Mouse (Mus musculus) kidney, postnatal 0 days (tissue): ENCODE results near the gene Eif2d. TPM values are rescaled to one million over a fixed set of nuclear protein-coding genes. Genes with fewer than 3 reads are reported as not detected.

ENCODE experiments used
- ATAC-seq: fragments of 200-750 bp; cut with Nextera tagmentation; replicated peaks from 2 replicates; pipeline ENCODE4 v1.8.0; 2017; ENCODE audit warnings: low read depth, moderate number of reproducible peaks, moderate TSS enrichment, moderate library complexity; ENCODE audit not compliant: low FRiP score
- DNase-seq: peaks from one replicate; pipeline ENCODE4 v3.0.0-alpha.2; 2016; ENCODE audit warnings: low spot score
- H3K27ac ChIP-seq: fragments of 300-500 bp; sonication (generic); 2 replicates; pipeline ENCODE4 v1.5.1; 2014; ENCODE audit warnings: mild to moderate bottlenecking
- H3K27me3 ChIP-seq: fragments of 300-500 bp; sonication (generic); 2 replicates; pipeline ENCODE4 v1.6.1; 2014; ENCODE audit warnings: low read length, mixed read lengths; ENCODE audit not compliant: insufficient read depth
- H3K36me3 ChIP-seq: fragments of 300-500 bp; sonication (generic); 2 replicates; pipeline ENCODE4 v1.6.1; 2014; ENCODE audit warnings: low read length, mixed read lengths; ENCODE audit not compliant: insufficient read depth
- H3K4me1 ChIP-seq: fragments of 300-500 bp; sonication (generic); replicated peaks from 2 replicates; pipeline ENCODE4 v1.6.1; 2014; ENCODE audit warnings: antibody characterized with exemption, low read length, mixed read lengths; ENCODE audit not compliant: insufficient read depth
- H3K4me2 ChIP-seq: fragments of 300-500 bp; sonication (generic); 2 replicates; pipeline ENCODE4 v1.6.1; 2014; ENCODE audit warnings: mild to moderate bottlenecking, low read length, moderate library complexity, mixed read lengths
- H3K4me3 ChIP-seq: fragments of 300-500 bp; sonication (generic); replicated peaks from 2 replicates; pipeline ENCODE4 v1.5.1; 2014; ENCODE audit warnings: low read depth, low read length
- H3K9ac ChIP-seq: fragments of 300-500 bp; sonication (generic); 2 replicates; pipeline ENCODE4 v1.6.1; 2014; ENCODE audit warnings: low read depth, low read length
- H3K9me3 ChIP-seq: fragments of 300-500 bp; sonication (generic); replicated peaks from 2 replicates; pipeline ENCODE4 v1.6.1; 2016; ENCODE audit warnings: low read length, inconsistent platforms, mixed read lengths
- CTCF ChIP-seq: IDR thresholded peaks from 2 replicates; pipeline ENCODE4 v1.5.1; 2016; ENCODE audit warnings: antibody characterized with exemption, low read depth, mild to moderate bottlenecking, moderate library complexity
- WGBS: fragments of 180-500 bp; shearing (Covaris S2); extraction: QIAGEN DNeasy Blood & Tissue Kit; methylation state at CpG from one replicate; pipeline ENCODE4 v1.1.7; 2014; 5-methylcytosine and 5-hydroxymethylcytosine counted together
- polyA plus RNA-seq: library from polyadenylated mRNA; unstranded; fragments of >200 nt; fragmentation: Nextera tagmentation; extraction: Ambion mirVana; gene quantifications from 2 replicates; pipeline ENCODE4 v1.2.1, GENCODE M21; 2015

The Eif2d gene
- polyA plus RNA-seq, 1 experiment from 2014 or later: 49.1 TPM

DNA sequence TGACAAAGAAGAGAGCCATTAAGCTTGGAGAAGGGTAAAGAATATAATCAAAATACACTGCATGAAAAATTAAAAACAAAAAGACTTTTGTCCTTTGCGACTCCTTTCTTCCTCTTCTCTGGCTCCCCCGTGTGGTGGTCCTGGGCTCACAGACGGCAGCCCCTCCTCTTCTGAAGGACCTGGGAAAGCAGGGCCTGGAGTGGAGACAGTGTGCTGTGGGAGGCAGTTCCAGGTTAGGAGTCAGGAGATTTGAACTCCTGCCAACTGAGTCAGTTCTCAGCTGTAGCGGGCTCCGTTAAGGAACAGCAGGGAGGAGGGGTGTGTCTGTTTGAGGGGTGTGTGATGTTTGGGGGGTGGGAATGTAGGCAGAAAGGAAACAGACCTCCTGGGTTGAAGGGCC lies 54.5 kb downstream of the Eif2d start:
- Histone ChIP-seq H3K36me3 (no peaks in the 10 kb centered on the region), H3K9me3 (no peaks in the 10 kb centered on the region), H3K4me1 (no peaks in the 10 kb centered on the region), H3K27ac (no peak overlapping the region), H3K27me3 (no peaks in the 10 kb centered on the region), H3K9ac (no peak overlapping the region), H3K4me2 (no peak overlapping the region), H3K4me3 (no peak overlapping the region)
- no peak; the same call in 1 of the 2 replicates for ATAC-seq
- TF ChIP-seq CTCF: peak; percentile 84
- DNase-seq: peak; percentile 82
- WGBS: 4% methylated on average over 5 of the region's 5 CpGs

DNA sequence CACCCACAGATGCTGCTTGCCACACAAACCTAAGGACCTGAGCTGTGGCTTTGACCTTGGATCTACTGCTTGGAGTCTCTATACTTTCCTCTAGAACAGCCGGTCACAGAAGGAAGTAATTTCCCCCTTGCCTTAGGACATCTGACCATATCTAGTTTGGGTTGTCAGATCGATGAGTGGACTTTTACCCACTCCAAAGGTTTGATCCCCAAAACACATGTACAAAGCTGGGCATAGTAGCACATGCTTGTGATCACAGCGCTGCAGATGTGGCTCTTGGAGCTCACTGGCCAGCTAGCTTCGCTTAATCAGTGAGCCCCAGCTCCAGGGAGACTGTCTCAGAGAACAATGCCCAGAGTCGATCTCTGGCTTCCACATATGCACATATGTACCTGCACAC lies 55.1 kb downstream of the Eif2d start:
- Histone ChIP-seq H3K27me3 (no peaks in the 10 kb centered on the region), H3K36me3 (no peaks in the 10 kb centered on the region), H3K9me3 (no peaks in the 10 kb centered on the region), H3K4me1 (no peaks in the 10 kb centered on the region), H3K4me2 (no peak overlapping the region), H3K4me3 (no peak overlapping the region), H3K27ac (no peak overlapping the region), H3K9ac (no peak overlapping the region)
- TF ChIP-seq CTCF: no peak
- ATAC-seq: no peak
- WGBS: 92% methylated on average over 5 of the region's 5 CpGs
- DNase-seq: no peak

DNA sequence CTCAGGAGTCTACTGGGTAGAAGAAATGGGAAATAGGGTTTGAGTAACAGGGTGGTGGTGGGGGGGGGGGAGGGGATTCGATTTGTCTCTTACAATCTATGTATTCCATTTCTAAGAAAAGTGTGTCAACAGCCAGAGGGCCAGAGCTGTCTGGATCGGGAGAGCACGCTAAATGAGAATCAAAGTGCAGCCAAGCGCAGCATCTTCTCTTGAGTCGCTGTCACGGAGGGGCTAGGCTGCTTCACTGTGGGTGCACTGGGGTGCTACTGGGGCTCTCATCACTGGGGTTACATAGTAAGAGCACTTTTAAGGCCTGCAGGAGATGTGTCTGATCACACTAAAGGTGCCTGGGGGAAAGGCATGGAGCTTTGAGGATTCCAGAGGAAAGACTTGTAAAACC lies 55.8 kb downstream of the Eif2d start:
- DNase-seq: no peak
- H3K27me3 ChIP-seq: no peaks in the 10 kb centered on the region
- no peak for ATAC-seq
- no peaks in the 10 kb centered on the region for H3K36me3 ChIP-seq
- no peaks in the 10 kb centered on the region for H3K9me3 ChIP-seq
- no peak overlapping the region for H3K9ac ChIP-seq
- 63% methylated on average over 6 of the region's 6 CpGs for WGBS
- no peaks in the 10 kb centered on the region for H3K4me1 ChIP-seq
- H3K27ac ChIP-seq: no peak overlapping the region
- TF ChIP-seq CTCF: no peak
- no peak overlapping the region for H3K4me3 ChIP-seq
- no peak overlapping the region for H3K4me2 ChIP-seq

DNA sequence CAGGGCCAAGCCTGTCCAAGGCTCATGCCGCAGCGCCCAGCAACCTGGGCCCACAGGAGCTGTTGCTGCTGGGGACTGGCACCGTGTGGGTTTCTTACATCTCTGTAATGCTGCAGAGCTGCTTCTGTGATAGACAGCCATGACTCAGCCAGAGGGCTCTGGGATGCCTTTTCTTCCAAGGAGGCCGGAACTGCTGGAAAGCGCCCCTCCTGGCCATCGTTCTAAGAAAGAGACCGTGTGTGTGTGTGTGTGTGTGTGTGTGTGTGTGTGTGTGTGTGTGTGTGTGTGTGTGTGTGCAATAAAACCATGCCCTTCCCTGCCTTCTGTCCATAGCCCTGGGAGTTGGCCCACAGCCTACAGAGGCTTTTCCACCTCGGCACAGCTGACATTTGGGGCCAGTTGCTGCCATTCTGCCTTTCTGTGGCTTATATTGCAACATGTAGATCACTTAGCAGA lies 57.0 kb downstream of the Eif2d start:
- Histone ChIP-seq H3K4me1 (no peaks in the 10 kb centered on the region), H3K4me3 (no peak overlapping the region), H3K4me2 (no peak overlapping the region), H3K36me3 (no peaks in the 10 kb centered on the region), H3K27ac (no peak overlapping the region), H3K9ac (no peak overlapping the region), H3K9me3 (no peaks in the 10 kb centered on the region), H3K27me3 (no peaks in the 10 kb centered on the region)
- WGBS: 71% methylated on average over 8 of the region's 8 CpGs
- ATAC-seq (no peak), DNase-seq (no peak)
- TF ChIP-seq CTCF: no peak

DNA sequence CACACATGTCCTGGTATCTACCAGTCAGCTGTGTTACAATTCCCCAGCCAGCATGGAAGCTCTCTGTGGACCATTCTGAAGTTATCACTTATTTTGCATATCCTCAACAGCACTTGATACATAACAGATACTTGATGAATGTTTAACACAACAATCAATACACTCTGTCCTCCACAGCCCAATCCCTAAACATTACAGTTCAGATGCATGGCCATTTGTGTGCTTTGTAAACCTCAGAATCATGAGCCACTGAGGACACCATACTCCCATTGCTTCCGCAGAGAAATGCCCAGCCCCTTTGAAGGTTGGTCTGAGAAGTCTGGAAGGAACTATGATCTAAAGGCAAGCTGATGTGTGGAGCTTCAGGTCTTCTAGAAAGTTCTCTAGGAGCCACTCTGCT lies 58.7 kb downstream of the Eif2d start:
- DNase-seq: no peak
- Histone ChIP-seq H3K27ac (no peak overlapping the region), H3K9ac (no peak overlapping the region), H3K4me2 (no peak overlapping the region), H3K27me3 (no peaks in the 10 kb centered on the region), H3K9me3 (no peaks in the 10 kb centered on the region), H3K4me3 (no peak overlapping the region), H3K36me3 (no peaks in the 10 kb centered on the region), H3K4me1 (no peaks in the 10 kb centered on the region)
- no peak for ATAC-seq
- no peak for TF ChIP-seq CTCF
- WGBS: 88% methylated on average over 1 of the region's 1 CpGs

DNA sequence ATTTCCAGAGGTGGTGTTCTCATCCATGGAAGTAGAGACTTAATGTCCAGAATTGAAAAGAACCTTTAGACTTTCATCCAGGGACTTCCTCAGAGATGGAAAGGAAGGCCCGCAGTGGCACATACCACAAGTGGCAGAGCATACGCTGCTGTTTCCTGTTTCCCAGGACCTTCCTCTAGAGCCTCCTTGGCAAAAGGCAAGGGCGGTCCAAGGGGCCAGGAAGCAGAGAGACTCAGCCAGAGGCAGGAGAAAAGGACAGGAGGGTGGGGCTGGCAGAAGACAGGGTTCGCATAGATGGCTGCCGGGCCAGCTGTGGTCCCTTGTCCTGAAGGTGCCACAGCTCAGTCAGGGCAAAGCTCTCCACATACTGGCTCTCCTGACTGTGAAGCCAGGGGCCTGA lies 60.0 kb downstream of the Eif2d start:
- H3K9me3 ChIP-seq: no peaks in the 10 kb centered on the region
- no peak overlapping the region for H3K9ac ChIP-seq
- no peak for ATAC-seq
- H3K36me3 ChIP-seq: no peaks in the 10 kb centered on the region
- no peak for TF ChIP-seq CTCF
- WGBS: 53% methylated on average over 5 of the region's 5 CpGs
- H3K4me3 ChIP-seq: no peak overlapping the region
- H3K4me2 ChIP-seq: no peak overlapping the region
- no peak for DNase-seq
- H3K4me1 ChIP-seq: no peaks in the 10 kb centered on the region
- no peaks in the 10 kb centered on the region for H3K27me3 ChIP-seq
- no peak overlapping the region for H3K27ac ChIP-seq

DNA sequence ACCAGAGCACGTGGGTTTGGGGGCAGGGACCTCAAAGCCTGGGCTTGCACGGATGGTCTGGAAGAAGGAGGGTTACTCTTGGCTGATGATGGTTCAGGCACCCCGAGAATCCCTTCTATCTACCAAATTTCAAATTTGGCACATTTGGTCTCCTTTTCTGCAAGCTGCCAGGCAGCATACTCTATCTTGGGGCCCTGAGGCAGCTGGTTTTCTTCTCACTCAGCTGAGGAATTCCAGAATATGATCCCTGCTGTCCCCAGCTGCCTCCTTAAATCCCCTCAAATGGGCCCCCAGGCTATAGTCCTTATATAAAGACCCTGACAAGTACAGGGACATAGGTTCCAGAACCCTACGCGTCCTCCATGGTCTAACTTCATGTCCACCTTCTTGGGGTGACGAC lies 60.4 kb downstream of the Eif2d start:
- no peak for DNase-seq
- no peak for ATAC-seq
- Histone ChIP-seq H3K27me3 (no peaks in the 10 kb centered on the region), H3K27ac (no peak overlapping the region), H3K4me1 (no peaks in the 10 kb centered on the region), H3K4me3 (no peak overlapping the region), H3K36me3 (no peaks in the 10 kb centered on the region), H3K9me3 (no peaks in the 10 kb centered on the region), H3K9ac (no peak overlapping the region), H3K4me2 (no peak overlapping the region)
- no peak for TF ChIP-seq CTCF
- WGBS: 67% methylated on average over 6 of the region's 6 CpGs
